Mouse (Mus musculus): ENCODE measurements at regions not wholly inside any gene's neighbourhood (a gene's known extent, or its start where the extent isn't known, plus 50 kb on each side); places are given as distances from the start of the nearest gene placed in this dataset.

GRCm38 (mm10) chr5:132971046-132971445, 427.9 kb upstream of the Auts2 start:
- TF ChIP-seq UBTF (IDR thresholded peaks at IDR 0.05; ENCODE audit: low read depth, low read length) (no peak), USF1 (IDR thresholded peaks at IDR 0.05; ENCODE audit: low read depth, low read length) (no peak), CTCF (conservative IDR thresholded peaks at IDR 0.05 in 1 of 2, IDR thresholded peaks at IDR 0.05 in 1 of 2; ENCODE audit: low read depth in 2 of 2, low read length in 2 of 2) (no peak), TBP (conservative IDR thresholded peaks at IDR 0.05; ENCODE audit: low read depth, low read length) (no peak)

All from CH12.LX (cell line).